Mouse (Mus musculus) liver, adult 2 months (tissue): Measurements from ENCODE around the gene Ppid. TPM values are rescaled to one million over a fixed set of nuclear protein-coding genes. Genes with fewer than 3 reads are reported as not detected.

Experiments
- DNase-seq: peaks from one replicate; pipeline ENCODE4 v3.0.0-alpha.2; 2011; ENCODE audit warnings: low read depth, low spot score; ENCODE audit errors: extremely low read depth
- H3K27ac ChIP-seq: fragments of 200-500 bp; replicated peaks from 2 replicates; pipeline ENCODE4 v1.5.1; 2012; ENCODE audit warnings: low read depth, mild to moderate bottlenecking, control low read depth, inconsistent platforms, low read length; ENCODE audit not compliant: insufficient read depth
- H3K27me3 ChIP-seq: fragments of 200-500 bp; 2 replicates; pipeline ENCODE4 v1.6.1; 2012; ENCODE audit warnings: mild to moderate bottlenecking, moderate library complexity, low read length, inconsistent platforms; ENCODE audit not compliant: control insufficient read depth, insufficient read depth
- H3K36me3 ChIP-seq: fragments of 200-500 bp; 2 replicates; pipeline ENCODE4 v1.6.1; 2012; ENCODE audit warnings: low read length, inconsistent platforms; ENCODE audit not compliant: control insufficient read depth, insufficient read depth
- H3K4me1 ChIP-seq: fragments of 200-500 bp; 2 replicates; pipeline ENCODE4 v1.6.1; 2011; ENCODE audit warnings: low read length; ENCODE audit not compliant: control insufficient read depth, insufficient read depth
- H3K4me3 ChIP-seq: fragments of 200-500 bp; 2 replicates; pipeline ENCODE4 v1.5.1; 2011; ENCODE audit warnings: low read depth, mild to moderate bottlenecking, control low read depth, low read length, moderate library complexity; ENCODE audit not compliant: insufficient read depth
- H3K79me2 ChIP-seq: fragments of 200-500 bp; 2 replicates; pipeline ENCODE4 v1.6.1; 2012; ENCODE audit warnings: inconsistent platforms, mild to moderate bottlenecking, low read length, moderate library complexity; ENCODE audit not compliant: control insufficient read depth, insufficient read depth
- H3K9ac ChIP-seq: fragments of 200-500 bp; 2 replicates; pipeline ENCODE4 v1.6.1; 2012; ENCODE audit warnings: low read depth, mild to moderate bottlenecking, control low read depth, inconsistent platforms, low read length
- CTCF ChIP-seq: fragments of 200-500 bp; IDR thresholded peaks from 2 replicates; pipeline ENCODE4 v1.5.1; 2011; ENCODE audit warnings: low read depth, low read length, control low read depth
- POLR2A ChIP-seq: fragments of 200-500 bp; IDR thresholded peaks from 2 replicates; pipeline ENCODE4 v1.6.1; 2011; ENCODE audit warnings: low read length, control low read depth; ENCODE audit not compliant: insufficient read depth; ENCODE audit errors: extremely low read depth
- WGBS: fragments of 180-500 bp; shearing (Covaris S2); methylation state at CpG from one replicate; pipeline ENCODE4 v1.1.7; 2018; 5-methylcytosine and 5-hydroxymethylcytosine counted together
- polyA plus RNA-seq: library from polyadenylated mRNA; depleted of rRNA; stranded (reverse); fragments of >200 nt; gene quantifications from 2 replicates; pipeline ENCODE4 v1.2.3, GENCODE M21; 2012; rRNA removed
- total RNA-seq: library from RNA; depleted of rRNA; stranded (reverse); fragments of >200 nt; gene quantifications from 2 replicates; pipeline ENCODE4 v1.2.3, GENCODE M21; 2014; rRNA removed

The Ppid gene
- total RNA-seq (29.5 and 33.3 TPM in 2 replicates), polyA plus RNA-seq (5.7 and 7.1 TPM in 2 replicates)

DNA sequence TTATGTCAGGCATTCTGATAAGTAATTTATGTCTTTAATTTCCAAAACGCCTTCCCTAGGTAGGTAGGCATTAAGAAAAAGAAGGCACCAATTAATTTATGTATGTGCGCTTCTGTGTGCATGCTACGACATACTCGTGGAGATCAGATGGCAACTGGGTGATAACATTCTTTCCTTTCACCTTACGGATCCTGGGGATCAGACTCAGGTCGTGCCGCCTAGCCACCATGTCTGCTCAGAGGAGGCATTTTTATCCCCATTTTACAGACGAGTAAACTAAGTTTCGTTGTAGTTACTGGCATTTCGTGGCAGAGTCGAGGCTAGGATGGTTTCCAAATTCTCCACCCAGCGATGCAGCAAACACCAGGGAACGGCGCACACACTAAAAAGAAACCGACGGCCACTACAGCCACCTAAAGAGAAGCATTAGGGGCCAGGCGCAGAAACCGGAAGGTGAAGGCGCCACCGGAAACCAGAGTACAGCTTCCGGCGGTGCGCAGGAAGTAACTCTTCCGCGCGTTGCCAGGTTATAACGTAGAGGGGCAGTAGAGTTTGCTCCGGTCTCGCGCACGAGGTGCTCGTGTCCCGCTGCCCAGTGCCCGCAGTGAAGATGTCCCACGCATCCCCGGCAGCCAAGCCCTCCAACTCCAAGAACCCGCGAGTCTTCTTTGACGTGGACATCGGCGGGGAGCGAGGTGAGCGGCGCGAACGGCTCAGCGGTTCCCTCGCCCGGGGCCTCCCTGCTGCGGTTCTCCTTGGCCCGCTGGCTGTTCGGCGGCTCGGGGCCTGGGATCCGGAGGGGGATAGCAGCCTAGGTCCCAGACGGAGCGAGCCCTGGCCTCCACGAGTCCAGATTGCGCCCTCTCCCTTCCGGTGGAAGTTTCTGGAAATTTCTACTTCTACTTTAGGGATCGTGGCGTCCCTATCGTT is at the start of gene Ppid:
Gene Ppid, plus strand, starts transcription at position 480 of the 930 bp plus-strand sequence.
- Histone ChIP-seq H3K27ac (peak within 1 kb of the TSS; percentile 75), H3K9ac (peak within 1 kb of the TSS; percentile 92), H3K27me3 (no peaks in the 10 kb centered on the region), H3K4me1 (peaks cover 9% of the 10 kb centered on the region; the same call in 1 of the 2 replicates), H3K79me2 (peaks cover 10% of the 10 kb centered on the region), H3K36me3 (peaks cover 19% of the 10 kb centered on the region), H3K4me3 (peak within 1 kb of the TSS; percentile 95)
- 3% methylated on average over 63 of the region's 63 CpGs for WGBS
- TF ChIP-seq POLR2A (peak; percentile 68), CTCF (no peak)
- peak; percentile 79 for DNase-seq

DNA sequence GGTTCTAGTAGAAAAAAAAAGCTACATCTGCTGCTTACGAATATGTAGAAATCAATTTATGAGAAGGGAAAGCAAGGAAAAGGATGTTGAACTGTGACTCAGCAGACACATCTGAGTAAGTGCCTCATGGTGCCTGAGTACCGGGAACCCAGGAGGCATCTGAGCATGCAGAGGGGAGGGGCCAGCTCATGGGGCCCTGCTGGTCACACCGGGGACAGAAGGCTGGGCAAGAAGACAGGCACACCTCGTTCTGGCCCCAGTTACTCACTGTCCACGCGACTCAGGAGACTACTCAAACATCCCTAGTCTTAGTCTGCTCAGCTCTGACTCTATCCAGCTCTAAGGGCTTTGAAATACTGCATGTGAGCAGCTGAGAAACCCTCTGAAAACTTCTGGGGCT is 48.6 kb upstream of the Ppid start:
- no peaks in the 10 kb centered on the region for H3K27me3 ChIP-seq
- H3K4me1 ChIP-seq, result peaks cover 33% of the 10 kb centered on the region
- WGBS, result 15% methylated on average over 6 of the region's 6 CpGs
- H3K4me3 ChIP-seq, result no peak overlapping the region
- peak overlapping the region; percentile 92 for H3K27ac ChIP-seq
- no peaks in the 10 kb centered on the region for H3K36me3 ChIP-seq
- DNase-seq, result peak; percentile 71
- peaks cover 13% of the 10 kb centered on the region for H3K79me2 ChIP-seq
- peak; percentile 15; the same call in 1 of the 2 replicates for TF ChIP-seq CTCF
- no peak for TF ChIP-seq POLR2A
- peak overlapping the region; percentile 66 for H3K9ac ChIP-seq

GRCm38 (mm10) chr3:79548681-79549437 is 42.3 kb upstream of the Ppid start:
- TF ChIP-seq POLR2A, result no peak
- no peak for TF ChIP-seq CTCF
- Histone ChIP-seq H3K79me2 (peaks cover 44% of the 10 kb centered on the region), H3K27ac (no peak overlapping the region), H3K9ac (no peak overlapping the region), H3K36me3 (no peaks in the 10 kb centered on the region), H3K4me3 (no peak overlapping the region), H3K27me3 (no peaks in the 10 kb centered on the region), H3K4me1 (peaks cover 4% of the 10 kb centered on the region)
- no peak for DNase-seq
- WGBS, result 83% methylated on average over 17 of the region's 17 CpGs

GRCm38 (mm10) chr3:79549751-79550393 is 41.3 kb upstream of the Ppid start:
- 70% methylated on average over 8 of the region's 8 CpGs for WGBS
- TF ChIP-seq CTCF, result no peak
- TF ChIP-seq POLR2A, result no peak
- no peak overlapping the region for H3K4me3 ChIP-seq

DNA sequence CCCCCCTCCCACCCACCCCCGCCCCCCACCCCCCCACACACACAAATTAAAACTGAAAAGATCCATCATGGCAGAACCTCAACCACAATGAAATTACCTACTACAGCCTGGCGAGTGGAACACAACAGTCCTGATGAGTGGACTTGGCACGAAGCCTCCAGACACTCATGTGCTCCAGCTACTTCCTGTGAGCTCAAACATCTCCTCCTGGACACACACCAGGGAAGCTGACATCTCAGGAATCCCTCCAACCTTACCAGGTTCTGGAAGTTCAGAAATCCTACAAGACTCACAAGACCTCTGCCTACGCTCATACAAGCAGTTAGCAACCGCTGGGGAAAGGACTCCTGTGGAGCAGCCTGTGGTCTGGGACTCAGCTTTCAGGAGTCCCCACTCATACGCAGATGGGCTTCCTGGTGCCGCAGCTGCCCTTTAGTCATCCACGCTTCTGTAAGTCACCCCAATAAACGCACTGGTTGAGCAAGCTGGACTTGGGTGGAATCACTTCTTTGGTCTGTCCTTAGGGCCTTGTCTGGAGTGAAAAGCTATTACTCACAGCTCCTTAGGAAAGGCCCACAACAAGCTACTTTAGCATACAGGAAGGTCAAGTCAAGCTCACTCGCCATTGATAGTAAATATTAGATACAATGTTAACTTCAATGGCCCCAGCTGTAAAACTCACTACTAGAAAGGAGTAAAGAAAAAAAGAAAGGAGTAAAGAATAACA is 39.2 kb upstream of the Ppid start:
- TF ChIP-seq CTCF, result no peak
- no peak for TF ChIP-seq POLR2A

More at GRCm38 (mm10) chr3:79549751-79550393, 41.3 kb upstream of the Ppid start:
- Histone ChIP-seq H3K27ac (no peak overlapping the region), H3K4me1 (peaks cover 1% of the 10 kb centered on the region; the same call in 1 of the 2 replicates), H3K9ac (no peak overlapping the region), H3K27me3 (no peaks in the 10 kb centered on the region), H3K79me2 (peaks cover 49% of the 10 kb centered on the region), H3K36me3 (no peaks in the 10 kb centered on the region)
- DNase-seq, result peak; percentile 53

More for the DNA sequence above, 39.2 kb upstream of the Ppid start:
- DNase-seq, result no peak
- Histone ChIP-seq H3K4me3 (no peak overlapping the region), H3K79me2 (peaks cover 36% of the 10 kb centered on the region), H3K27me3 (no peaks in the 10 kb centered on the region), H3K27ac (no peak overlapping the region), H3K36me3 (no peaks in the 10 kb centered on the region), H3K4me1 (peaks cover 1% of the 10 kb centered on the region; the same call in 1 of the 2 replicates), H3K9ac (no peak overlapping the region)
- WGBS, result 84% methylated on average over 10 of the region's 10 CpGs
